Mouse (Mus musculus): Measurements from ENCODE around the gene Ybx3.
A peak's percentile ranks its signal among the peaks of the same experiment; 100 is the strongest.

Gene Ybx3

GRCm38 (mm10) chr6:131383713-131384330 is 4.5 kb downstream of the Ybx3 start:
- DNase-seq (ENCODE audit: low spot score): no peak

GRCm38 (mm10) chr6:131382984-131383337 is 5.3 kb downstream of the Ybx3 start:
- no peak for DNase-seq (ENCODE audit: low spot score)

- peak; percentile 85 for DNase-seq (ENCODE audit: low spot score)
These were observed 5.9 kb downstream of the Ybx3 start for GRCm38 (mm10) chr6:131382232-131382983.

- no peak for DNase-seq (ENCODE audit: low spot score)
These were observed 9.3 kb downstream of the Ybx3 start for GRCm38 (mm10) chr6:131378858-131379428.

GRCm38 (mm10) chr6:131377378-131377777 is 10.9 kb downstream of the Ybx3 start:
- no peak for DNase-seq (ENCODE audit: low spot score)

- DNase-seq (ENCODE audit: low spot score): no peak
These were observed 13.5 kb downstream of the Ybx3 start for GRCm38 (mm10) chr6:131374594-131375340.

GRCm38 (mm10) chr6:131373160-131373559 is 15.1 kb downstream of the Ybx3 start:
- DNase-seq (ENCODE audit: low spot score): no peak

- DNase-seq (ENCODE audit: low spot score): no peak
These were observed 17.5 kb downstream of the Ybx3 start for GRCm38 (mm10) chr6:131370767-131371166.

- no peak for DNase-seq (ENCODE audit: low spot score)
These were observed 18.2 kb downstream of the Ybx3 start for GRCm38 (mm10) chr6:131369866-131370616.

GRCm38 (mm10) chr6:131367101-131367500 is 21.2 kb downstream of the Ybx3 start:
- DNase-seq (ENCODE audit: low spot score): peak; percentile 20

GRCm38 (mm10) chr6:131364353-131364752 is 23.9 kb downstream of the Ybx3 start:
- no peak for DNase-seq (ENCODE audit: low spot score)

- no peak for DNase-seq (ENCODE audit: low spot score)
These were observed 25.1 kb downstream of the Ybx3 start for GRCm38 (mm10) chr6:131362987-131363765.

GRCm38 (mm10) chr6:131360693-131361092 is 27.6 kb downstream of the Ybx3 start:
- no peak for DNase-seq (ENCODE audit: low spot score)

GRCm38 (mm10) chr6:131359543-131359942 is 28.7 kb downstream of the Ybx3 start:
- no peak for DNase-seq (ENCODE audit: low spot score)

GRCm38 (mm10) chr6:131354913-131355312 is 33.4 kb downstream of the Ybx3 start:
- no peak for DNase-seq (ENCODE audit: low spot score)

- peak; percentile 84 for DNase-seq (ENCODE audit: low spot score)
These were observed 34.8 kb downstream of the Ybx3 start, which contains the start of gene Styk1 for GRCm38 (mm10) chr6:131353352-131353919. TSS of gene Styk1 (minus strand) at chr6:131353597.

- DNase-seq (ENCODE audit: low spot score): no peak
These were observed 41.2 kb downstream of the Ybx3 start for GRCm38 (mm10) chr6:131347026-131347425.

GRCm38 (mm10) chr6:131344346-131344745 is 43.9 kb downstream of the Ybx3 start:
- DNase-seq (ENCODE audit: low spot score): no peak

GRCm38 (mm10) chr6:131340082-131340481 is 48.2 kb downstream of the Ybx3 start:
- no peak for DNase-seq (ENCODE audit: low spot score)

GRCm38 (mm10) chr6:131339309-131339708 is 49.0 kb downstream of the Ybx3 start:
- DNase-seq (ENCODE audit: low spot score): no peak

GRCm38 (mm10) chr6:131338787-131339186 is 49.5 kb downstream of the Ybx3 start:
- DNase-seq (ENCODE audit: low spot score): no peak
